Mouse (Mus musculus): Measurements from ENCODE around the gene Calr4. TPM values are rescaled to one million over a fixed set of nuclear protein-coding genes. Genes with fewer than 3 reads are reported as not detected.

The Calr4 gene
- polyA plus RNA-seq, 1 experiment from 2014 or later = not detected

DNA sequence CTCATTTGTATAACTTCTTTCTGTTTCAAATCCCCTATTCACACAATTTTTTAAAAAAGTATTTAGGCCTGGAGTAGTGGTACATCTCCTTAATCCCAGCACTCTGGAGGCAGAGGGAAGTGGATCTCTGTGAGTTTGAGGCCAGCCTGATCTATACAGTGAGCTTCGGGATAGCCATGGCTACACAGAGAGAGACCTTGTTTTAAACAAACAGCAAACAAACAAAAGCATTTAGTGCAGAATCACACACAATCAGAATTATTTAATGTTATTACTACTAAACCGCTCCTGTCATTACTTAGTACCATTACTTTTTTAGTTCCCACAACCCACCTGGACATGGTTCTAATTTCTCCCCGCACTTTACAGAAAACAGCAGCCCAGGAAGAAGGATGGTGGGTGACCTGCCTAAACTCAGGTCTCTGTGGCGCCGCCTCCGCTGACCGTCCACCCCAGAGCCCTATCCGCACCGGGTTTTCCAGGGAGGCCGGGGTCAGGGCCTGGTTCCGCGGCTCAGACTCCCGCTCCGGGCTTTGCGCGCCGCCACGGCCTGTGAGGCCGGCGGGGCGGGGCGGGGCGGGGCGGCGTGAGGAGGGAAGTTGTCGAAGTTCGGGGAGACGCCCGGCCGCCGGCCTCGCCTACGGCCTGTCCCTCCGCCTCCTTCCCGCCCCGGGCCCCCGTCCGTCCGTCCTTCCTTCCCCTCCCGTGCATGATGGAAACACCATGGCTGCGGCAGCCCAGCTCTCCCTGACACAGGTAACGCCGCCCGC lies 45.6 kb downstream of the Calr4 start, which contains the start of gene Eps15:
Gene Eps15, plus strand, starts transcription at position 580 of the 770 bp plus-strand sequence.
- Histone ChIP-seq H3K4me2 (ENCODE audit: low read depth, low read length) (peak within 1 kb of the TSS; percentile 90), H3K9ac (replicated peaks) (peak within 1 kb of the TSS; percentile 97), H3K9me3 (ENCODE audit: low read length) (no peaks in the 10 kb centered on the region), H3K27me3 (ENCODE audit: insufficient read depth, low read length) (no peaks in the 10 kb centered on the region), H3K4me3 (ENCODE audit: low read depth, low read length) (peak within 1 kb of the TSS; percentile 89), H3K4me1 (ENCODE audit: insufficient read depth) (peaks cover 22% of the 10 kb centered on the region), H3K36me3 (replicated peaks; ENCODE audit: insufficient read depth, low read length) (no peaks in the 10 kb centered on the region), H3K27ac (ENCODE audit: low read depth) (peak within 1 kb of the TSS; percentile 96)
- WGBS (ENCODE audit: insufficient replicate concordance) = 2% methylated on average over 43 of the region's 44 CpGs
- TF ChIP-seq EP300 (IDR thresholded peaks at IDR 0.05; ENCODE audit: low read depth) (peak; percentile 72; the same call in 1 of the 2 replicates), CTCF (IDR thresholded peaks at IDR 0.05; ENCODE audit: low read depth) (no peak)
- DNase-seq (peak; percentile 98), ATAC-seq (peak; percentile 97)

DNA sequence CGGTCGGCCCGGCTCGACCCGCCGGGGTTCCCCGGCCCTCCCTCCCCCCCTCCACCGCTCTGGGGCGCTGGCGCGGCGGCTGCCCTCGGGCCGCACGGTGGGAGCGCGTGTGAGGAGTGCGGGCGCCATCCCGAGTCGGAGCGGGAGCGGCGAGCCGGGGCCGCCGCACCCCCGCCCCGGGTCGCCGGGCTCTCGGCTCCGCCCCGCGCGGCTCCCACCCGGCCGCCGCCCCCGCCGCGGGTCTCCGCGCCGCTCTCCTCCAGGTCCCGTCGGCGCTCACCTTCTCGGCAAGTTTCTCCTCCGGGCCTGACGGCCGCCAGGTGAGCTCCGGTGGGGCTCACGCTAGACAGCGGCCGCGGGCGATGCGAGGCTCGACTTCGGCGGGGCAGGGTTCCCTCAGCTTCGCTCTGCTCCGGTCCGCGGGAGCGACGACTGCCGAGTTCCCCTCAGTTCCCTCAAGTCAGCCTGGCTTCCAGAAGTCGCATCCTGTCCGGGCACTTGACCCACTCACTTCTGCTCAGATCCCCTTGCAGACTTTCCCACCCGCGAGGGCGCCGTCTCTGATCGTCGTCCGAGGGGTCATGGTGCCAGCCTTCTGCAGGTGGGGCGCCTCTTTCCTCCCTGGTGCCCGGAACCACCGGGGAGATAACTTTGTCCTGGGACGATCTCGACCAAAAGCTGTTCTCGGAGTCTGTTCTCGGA lies 46.3 kb downstream of the Calr4 start:
- DNase-seq = peak; percentile 56
- Histone ChIP-seq H3K4me2 (ENCODE audit: low read depth, low read length) (peak overlapping the region; percentile 90), H3K4me3 (ENCODE audit: low read depth, low read length) (peak overlapping the region; percentile 89), H3K27ac (ENCODE audit: low read depth) (peak overlapping the region; percentile 96), H3K9ac (replicated peaks) (peak overlapping the region; percentile 97), H3K9me3 (ENCODE audit: low read length) (no peaks in the 10 kb centered on the region), H3K36me3 (replicated peaks; ENCODE audit: insufficient read depth, low read length) (no peaks in the 10 kb centered on the region), H3K27me3 (ENCODE audit: insufficient read depth, low read length) (no peaks in the 10 kb centered on the region), H3K4me1 (ENCODE audit: insufficient read depth) (peaks cover 26% of the 10 kb centered on the region)
- ATAC-seq = peak; percentile 81
- TF ChIP-seq CTCF (IDR thresholded peaks at IDR 0.05; ENCODE audit: low read depth) = 0 out of 2 replicates have a peak, but pooled peaks have one; percentile 2
- no peak for TF ChIP-seq EP300 (IDR thresholded peaks at IDR 0.05; ENCODE audit: low read depth)
- under 1% methylated on average over 65 of the region's 85 CpGs for WGBS (ENCODE audit: insufficient replicate concordance)

DNA sequence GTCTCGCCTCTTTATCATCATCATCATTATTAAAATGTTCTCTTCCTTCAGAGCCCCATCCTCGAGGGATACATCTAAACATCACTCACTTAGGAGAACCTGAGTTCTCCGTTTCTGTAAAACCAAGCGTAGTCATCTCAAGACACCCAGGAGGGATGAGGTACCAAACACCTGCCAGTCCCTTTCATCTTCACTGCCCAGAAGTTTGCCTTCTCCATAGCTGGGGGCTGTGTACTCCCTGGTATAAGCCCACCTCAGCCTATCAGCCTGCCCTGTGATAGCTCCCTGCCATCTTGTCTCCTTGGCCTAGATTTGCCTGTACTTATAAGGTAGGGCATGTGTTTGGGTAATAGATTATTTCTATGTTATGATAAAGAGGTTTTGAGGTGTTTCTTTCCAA lies 46.9 kb downstream of the Calr4 start:
- DNase-seq (no peak), ATAC-seq (no peak)
- Histone ChIP-seq H3K4me3 (ENCODE audit: low read depth, low read length) (peak overlapping the region; percentile 89), H3K36me3 (replicated peaks; ENCODE audit: insufficient read depth, low read length) (no peaks in the 10 kb centered on the region), H3K27ac (ENCODE audit: low read depth) (peak overlapping the region; percentile 96; the same call in 1 of the 2 replicates), H3K9ac (replicated peaks) (peak overlapping the region; percentile 97), H3K4me2 (ENCODE audit: low read depth, low read length) (peak overlapping the region; percentile 90), H3K27me3 (ENCODE audit: insufficient read depth, low read length) (no peaks in the 10 kb centered on the region), H3K9me3 (ENCODE audit: low read length) (no peaks in the 10 kb centered on the region), H3K4me1 (ENCODE audit: insufficient read depth) (peaks cover 26% of the 10 kb centered on the region)
- no peak for TF ChIP-seq CTCF (IDR thresholded peaks at IDR 0.05; ENCODE audit: low read depth)
- no peak for TF ChIP-seq EP300 (IDR thresholded peaks at IDR 0.05; ENCODE audit: low read depth)
- 15% methylated on average over 4 of the region's 4 CpGs for WGBS (ENCODE audit: insufficient replicate concordance)

DNA sequence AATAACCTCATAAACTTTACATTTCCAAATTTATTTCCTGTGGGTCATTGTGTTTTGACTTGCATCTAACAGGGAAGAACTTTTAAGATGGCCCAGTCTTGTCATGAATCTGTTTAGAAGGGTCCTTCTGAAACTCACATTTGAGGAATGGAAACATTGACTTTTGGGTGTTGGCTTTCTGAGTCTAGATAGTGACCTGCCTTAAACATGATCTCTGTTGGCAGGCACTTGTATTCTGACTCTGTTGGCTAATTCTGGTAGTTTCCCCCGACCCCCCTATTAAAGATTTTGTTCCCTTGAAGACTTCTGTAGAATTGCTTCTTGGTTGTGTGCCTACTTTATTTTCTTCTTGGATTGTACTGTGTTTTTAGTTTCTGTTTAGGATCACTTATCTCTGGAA lies 47.7 kb downstream of the Calr4 start:
- WGBS (ENCODE audit: insufficient replicate concordance) = 57% methylated on average over 1 of the region's 1 CpGs
- Histone ChIP-seq H3K36me3 (replicated peaks; ENCODE audit: insufficient read depth, low read length) (no peaks in the 10 kb centered on the region), H3K4me1 (ENCODE audit: insufficient read depth) (peaks cover 26% of the 10 kb centered on the region), H3K4me2 (ENCODE audit: low read depth, low read length) (peak overlapping the region; percentile 90), H3K9me3 (ENCODE audit: low read length) (no peaks in the 10 kb centered on the region), H3K4me3 (ENCODE audit: low read depth, low read length) (peak overlapping the region; percentile 89), H3K27ac (ENCODE audit: low read depth) (no peak overlapping the region), H3K27me3 (ENCODE audit: insufficient read depth, low read length) (no peaks in the 10 kb centered on the region), H3K9ac (replicated peaks) (no peak overlapping the region)
- ATAC-seq (no peak), DNase-seq (no peak)
- no peak for TF ChIP-seq CTCF (IDR thresholded peaks at IDR 0.05; ENCODE audit: low read depth)
- TF ChIP-seq EP300 (IDR thresholded peaks at IDR 0.05; ENCODE audit: low read depth) = no peak

DNA sequence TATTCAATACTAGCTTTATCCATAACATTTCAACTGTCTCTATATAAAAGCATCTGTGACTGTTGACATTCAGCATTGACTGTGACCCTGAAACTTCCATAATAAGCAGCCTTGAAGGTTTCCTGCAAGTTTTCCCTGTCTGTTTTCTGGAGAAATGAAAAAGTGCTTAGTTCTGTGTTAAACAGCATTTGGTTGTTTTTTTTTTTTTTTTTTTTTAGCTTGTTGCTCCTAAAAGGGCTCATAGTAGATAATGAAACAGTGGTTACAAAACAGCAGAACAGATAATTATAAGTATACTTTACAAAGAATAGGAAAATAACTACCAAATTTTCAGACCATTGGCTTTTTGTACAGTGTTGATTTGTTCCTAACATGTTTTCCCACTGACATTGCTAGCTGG lies 60.3 kb downstream of the Calr4 start:
- ATAC-seq = no peak
- no peak for TF ChIP-seq CTCF (IDR thresholded peaks at IDR 0.05; ENCODE audit: low read depth)
- no peak for TF ChIP-seq EP300 (IDR thresholded peaks at IDR 0.05; ENCODE audit: low read depth)
- no peak overlapping the region for H3K27ac ChIP-seq (ENCODE audit: low read depth)
- DNase-seq = no peak
- no peak overlapping the region for H3K9ac ChIP-seq (replicated peaks)
- no peaks in the 10 kb centered on the region for H3K27me3 ChIP-seq (ENCODE audit: insufficient read depth, low read length)
- peaks cover 4% of the 10 kb centered on the region; the same call in 1 of the 2 replicates for H3K36me3 ChIP-seq (replicated peaks; ENCODE audit: insufficient read depth, low read length)
- H3K4me3 ChIP-seq (ENCODE audit: low read depth, low read length) = no peak overlapping the region
- no peaks in the 10 kb centered on the region for H3K9me3 ChIP-seq (ENCODE audit: low read length)
- H3K4me2 ChIP-seq (ENCODE audit: low read depth, low read length) = no peak overlapping the region
- H3K4me1 ChIP-seq (ENCODE audit: insufficient read depth) = no peaks in the 10 kb centered on the region

DNA sequence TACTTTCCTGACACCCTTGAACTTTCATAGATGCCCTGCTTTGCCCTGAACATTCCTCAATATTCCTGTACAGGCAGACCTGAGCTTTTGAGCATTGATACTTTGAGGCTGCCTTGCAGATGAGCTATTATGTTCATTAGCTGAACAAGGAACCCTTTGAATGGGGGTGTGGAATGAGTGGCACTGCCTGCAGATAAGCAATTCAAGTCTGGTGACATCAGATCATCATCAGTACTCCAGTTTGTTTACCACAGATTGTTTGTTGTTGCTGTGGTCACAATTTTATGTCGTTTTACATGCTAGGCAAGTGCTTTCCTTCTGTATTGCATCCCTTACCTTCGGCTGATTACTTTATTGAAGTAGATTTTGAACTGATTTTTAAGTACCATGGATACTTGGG lies 62.2 kb downstream of the Calr4 start:
- H3K9me3 ChIP-seq (ENCODE audit: low read length) = no peaks in the 10 kb centered on the region
- no peak overlapping the region for H3K27ac ChIP-seq (ENCODE audit: low read depth)
- H3K4me1 ChIP-seq (ENCODE audit: insufficient read depth) = no peaks in the 10 kb centered on the region
- H3K9ac ChIP-seq (replicated peaks) = no peak overlapping the region
- no peaks in the 10 kb centered on the region for H3K27me3 ChIP-seq (ENCODE audit: insufficient read depth, low read length)
- H3K4me3 ChIP-seq (ENCODE audit: low read depth, low read length) = no peak overlapping the region
- 72% methylated on average over 2 of the region's 2 CpGs for whole genome bisulfite sequencing (ENCODE audit: insufficient replicate concordance)
- DNase-seq (no peak), ATAC-seq (no peak)
- H3K4me2 ChIP-seq (ENCODE audit: low read depth, low read length) = no peak overlapping the region
- peaks cover 4% of the 10 kb centered on the region; the same call in 1 of the 2 replicates for H3K36me3 ChIP-seq (replicated peaks; ENCODE audit: insufficient read depth, low read length)
- TF ChIP-seq EP300 (IDR thresholded peaks at IDR 0.05; ENCODE audit: low read depth) (no peak), CTCF (IDR thresholded peaks at IDR 0.05; ENCODE audit: low read depth) (no peak)

Data from liver, postnatal 0 days (tissue).